Mouse (Mus musculus) heart, embryonic 11.5 days (tissue): ENCODE measurements around the gene Gramd2. TPM values are rescaled to one million over a fixed set of nuclear protein-coding genes. Genes with fewer than 3 reads are reported as not detected.

ENCODE experiments used
- ATAC-seq: fragments of 200-750 bp; cut with Nextera tagmentation; replicated peaks from 2 replicates; pipeline ENCODE4 v1.8.0; 2017; ENCODE audit warnings: moderate library complexity; ENCODE audit not compliant: insufficient number of reproducible peaks, low FRiP score, low TSS enrichment
- H3K27ac ChIP-seq: fragments of 300-500 bp; sonication (generic); 2 replicates; pipeline ENCODE4 v1.5.1; 2014; ENCODE audit warnings: mild to moderate bottlenecking, low read depth, low read length
- H3K27me3 ChIP-seq: fragments of 300-500 bp; sonication (generic); 2 replicates; pipeline ENCODE4 v1.6.1; 2014; ENCODE audit warnings: mild to moderate bottlenecking, low read length, mixed read lengths; ENCODE audit not compliant: control insufficient read depth, insufficient read depth
- H3K36me3 ChIP-seq: fragments of 300-500 bp; sonication (generic); 2 replicates; pipeline ENCODE4 v1.6.1; 2014; ENCODE audit warnings: mild to moderate bottlenecking, low read length, moderate library complexity, mixed read lengths; ENCODE audit not compliant: control insufficient read depth, insufficient read depth
- H3K4me1 ChIP-seq: fragments of 300-500 bp; sonication (generic); 2 replicates; pipeline ENCODE4 v1.6.1; 2014; ENCODE audit warnings: low read length; ENCODE audit not compliant: control insufficient read depth, insufficient read depth
- H3K4me2 ChIP-seq: fragments of 300-500 bp; sonication (generic); 2 replicates; pipeline ENCODE4 v1.6.1; 2014; ENCODE audit warnings: mild to moderate bottlenecking, moderate library complexity
- H3K4me3 ChIP-seq: fragments of 300-500 bp; sonication (generic); 2 replicates; pipeline ENCODE4 v1.5.1; 2014; ENCODE audit warnings: low read depth, low read length
- H3K9ac ChIP-seq: fragments of 300-500 bp; sonication (generic); 2 replicates; pipeline ENCODE4 v1.6.1; 2014; ENCODE audit warnings: mild to moderate bottlenecking, low read depth, low read length, moderate library complexity
- H3K9me3 ChIP-seq: fragments of 300-500 bp; sonication (generic); replicated peaks from 2 replicates; pipeline ENCODE4 v1.6.1; 2016; ENCODE audit warnings: low read length; ENCODE audit not compliant: control insufficient read depth
- WGBS: fragments of 180-500 bp; shearing (Covaris S2); extraction: QIAGEN DNeasy Blood & Tissue Kit; methylation state at CpG from one replicate; pipeline ENCODE4 v1.1.7; 2014; ENCODE audit not compliant: insufficient replicate concordance; 5-methylcytosine and 5-hydroxymethylcytosine counted together
- polyA plus RNA-seq: library from polyadenylated mRNA; unstranded; fragments of >200 nt; fragmentation: Nextera tagmentation; extraction: Ambion mirVana; gene quantifications from 2 replicates; pipeline ENCODE4 v1.2.1, GENCODE M21; 2014

Gene Gramd2
- polyA plus RNA-seq, 1 experiment from 2014 or later = 0.14 TPM

GRCm38 (mm10) chr9:59673427-59673826, 6.5 kb upstream of the Gramd2 start:
- Histone ChIP-seq H3K4me2 (no peak overlapping the region), H3K4me1 (no peaks in the 10 kb centered on the region; the same call in 1 of the 2 replicates), H3K36me3 (peaks cover 68% of the 10 kb centered on the region), H3K4me3 (no peak overlapping the region), H3K27me3 (no peaks in the 10 kb centered on the region), H3K27ac (no peak overlapping the region), H3K9ac (no peak overlapping the region), H3K9me3 (no peaks in the 10 kb centered on the region)
- whole genome bisulfite sequencing = 50% methylated on average over 2 of the region's 2 CpGs
- no peak for ATAC-seq

- H3K27ac ChIP-seq = no peak overlapping the region
- no peaks in the 10 kb centered on the region for H3K9me3 ChIP-seq
- H3K36me3 ChIP-seq = peaks cover 57% of the 10 kb centered on the region
- ATAC-seq = no peak
- H3K27me3 ChIP-seq = peaks cover 6% of the 10 kb centered on the region; the same call in 1 of the 2 replicates
- WGBS = 85% methylated on average over 14 of the region's 14 CpGs
- no peak overlapping the region for H3K4me2 ChIP-seq
- no peak overlapping the region for H3K4me3 ChIP-seq
- no peak overlapping the region for H3K9ac ChIP-seq
- H3K4me1 ChIP-seq = peaks cover 6% of the 10 kb centered on the region
These were observed 4.3 kb upstream of the Gramd2 start for GRCm38 (mm10) chr9:59675598-59675997.

DNA sequence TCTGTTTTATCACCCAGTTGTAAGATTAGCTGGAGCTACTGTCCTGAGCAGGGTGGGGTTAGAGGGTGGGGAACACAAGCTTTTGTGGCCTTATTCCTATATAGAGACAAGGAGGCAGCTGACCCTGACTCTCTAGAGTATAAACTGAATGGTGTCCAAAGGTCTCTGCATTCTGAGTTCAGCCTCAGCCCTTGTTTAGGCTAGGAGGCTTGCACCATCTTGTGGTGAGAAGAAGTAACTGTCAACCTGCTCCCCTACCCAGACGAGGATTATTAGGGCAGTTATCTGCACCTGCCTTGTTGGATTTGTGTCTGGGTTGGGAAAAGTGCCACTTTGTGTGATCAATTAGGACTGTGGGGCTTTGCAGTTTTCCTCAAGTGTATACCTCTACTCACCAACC, 1.6 kb upstream of the Gramd2 start:
- ATAC-seq = no peak
- Histone ChIP-seq H3K27ac (no peak overlapping the region), H3K4me3 (no peak overlapping the region), H3K4me1 (peaks cover 8% of the 10 kb centered on the region; the same call in 1 of the 2 replicates), H3K4me2 (no peak overlapping the region), H3K27me3 (peaks cover 18% of the 10 kb centered on the region), H3K36me3 (peaks cover 35% of the 10 kb centered on the region), H3K9me3 (no peaks in the 10 kb centered on the region), H3K9ac (no peak overlapping the region)
- 35% methylated on average over 1 of the region's 1 CpGs for WGBS

DNA sequence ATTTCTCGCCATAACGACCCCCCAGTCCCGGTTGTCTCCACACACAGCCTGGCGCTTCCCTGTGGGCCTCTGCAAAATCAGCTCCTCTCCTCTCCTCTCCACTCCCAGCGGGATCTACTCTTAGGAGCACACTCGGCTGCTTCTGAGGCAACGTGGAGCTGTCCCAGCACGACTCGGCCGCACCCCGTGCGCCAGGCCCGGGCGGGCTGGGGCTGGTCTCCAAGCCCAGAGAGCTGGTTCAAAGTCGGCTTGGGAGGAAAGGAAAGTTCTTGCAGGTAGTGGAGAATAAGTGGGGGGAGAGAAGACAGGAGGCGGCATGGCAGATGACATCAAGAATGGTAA, 561 bp downstream of the Gramd2 start:
- H3K9me3 ChIP-seq = no peaks in the 10 kb centered on the region
- peak overlapping the region; percentile 96 for H3K4me2 ChIP-seq
- H3K27me3 ChIP-seq = peaks cover 18% of the 10 kb centered on the region
- peaks cover 20% of the 10 kb centered on the region for H3K36me3 ChIP-seq
- H3K4me1 ChIP-seq = peaks cover 8% of the 10 kb centered on the region; the same call in 1 of the 2 replicates
- 8% methylated on average over 16 of the region's 16 CpGs for WGBS
- H3K27ac ChIP-seq = no peak overlapping the region
- ATAC-seq = 0 out of 2 replicates have a peak, but pooled peaks have one; percentile 3
- peak overlapping the region; percentile 52 for H3K9ac ChIP-seq
- H3K4me3 ChIP-seq = peak overlapping the region; percentile 45

- Histone ChIP-seq H3K9ac (no peak overlapping the region), H3K9me3 (no peaks in the 10 kb centered on the region), H3K4me2 (no peak overlapping the region), H3K4me1 (peaks cover 8% of the 10 kb centered on the region; the same call in 1 of the 2 replicates), H3K27me3 (peaks cover 18% of the 10 kb centered on the region), H3K27ac (no peak overlapping the region), H3K4me3 (no peak overlapping the region), H3K36me3 (no peaks in the 10 kb centered on the region)
- no peak for ATAC-seq
- 55% methylated on average over 2 of the region's 2 CpGs for WGBS
These were observed 4.1 kb downstream of the Gramd2 start for GRCm38 (mm10) chr9:59684020-59684419.

DNA sequence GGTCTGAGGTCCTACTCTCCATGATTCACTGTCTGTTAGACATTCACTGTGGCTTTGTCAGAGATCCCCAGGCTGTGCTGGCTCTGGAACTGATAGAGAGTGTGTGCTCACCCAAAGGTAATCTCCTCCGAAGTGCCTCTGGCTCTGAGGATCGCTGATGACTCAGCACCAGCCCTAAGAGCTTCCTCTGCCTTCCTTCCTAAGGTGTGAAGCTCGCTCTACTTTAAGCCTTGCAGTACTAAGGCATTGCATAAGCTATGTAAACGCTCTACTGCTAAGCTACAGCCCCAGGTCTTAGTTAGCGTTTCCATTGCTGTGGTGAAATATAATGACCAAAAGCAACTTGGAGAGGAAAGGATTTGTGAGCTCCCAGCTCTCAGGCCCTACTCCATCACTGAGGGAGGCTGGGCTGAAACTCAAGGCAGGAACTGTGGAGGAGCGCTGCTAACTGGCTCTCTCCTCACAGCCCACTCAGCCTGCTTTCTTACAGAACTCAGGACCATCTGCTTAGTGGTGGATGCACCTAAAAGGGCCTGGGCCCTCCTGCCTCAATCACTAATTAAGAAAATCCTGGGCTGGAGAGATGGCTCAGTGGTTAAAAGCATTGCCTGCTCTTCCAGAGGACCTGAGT, 7.6 kb downstream of the Gramd2 start:
- Histone ChIP-seq H3K9ac (no peak overlapping the region), H3K27ac (no peak overlapping the region), H3K36me3 (no peaks in the 10 kb centered on the region), H3K4me2 (no peak overlapping the region), H3K9me3 (no peaks in the 10 kb centered on the region), H3K27me3 (no peaks in the 10 kb centered on the region), H3K4me3 (no peak overlapping the region), H3K4me1 (peaks cover 8% of the 10 kb centered on the region)
- ATAC-seq = no peak
- WGBS = 18% methylated on average over 6 of the region's 6 CpGs

DNA sequence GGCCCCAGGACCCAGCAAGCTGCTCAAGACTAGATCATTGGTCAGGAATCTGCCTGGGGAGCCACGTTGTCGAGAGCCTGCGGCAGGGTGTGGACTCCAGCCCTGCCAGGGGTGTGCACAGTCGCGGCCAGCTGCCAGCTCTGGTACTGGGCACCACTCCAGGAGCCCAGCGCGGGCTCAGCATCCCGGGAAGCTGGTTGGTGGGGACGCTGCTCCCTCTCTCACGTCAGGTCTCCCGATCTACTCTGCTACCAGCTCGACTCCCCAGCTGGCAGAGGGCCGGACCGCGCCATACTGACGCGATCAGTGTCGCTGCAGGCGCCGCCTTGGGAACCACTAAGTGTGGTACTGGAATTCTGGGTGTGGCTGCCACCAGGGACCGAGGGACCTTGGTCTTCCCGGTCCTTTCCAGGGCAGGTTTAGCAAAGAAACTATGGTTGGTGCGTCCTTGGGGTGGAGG, 11.7 kb downstream of the Gramd2 start:
- H3K27me3 ChIP-seq = no peaks in the 10 kb centered on the region
- H3K4me1 ChIP-seq = peaks cover 16% of the 10 kb centered on the region
- H3K4me2 ChIP-seq = peak overlapping the region; percentile 79
- H3K36me3 ChIP-seq = no peaks in the 10 kb centered on the region
- WGBS = 2% methylated on average over 23 of the region's 23 CpGs
- peak overlapping the region; percentile 44 for H3K4me3 ChIP-seq
- H3K27ac ChIP-seq = no peak overlapping the region
- peak overlapping the region; percentile 64; the same call in 1 of the 2 replicates for H3K9ac ChIP-seq
- no peaks in the 10 kb centered on the region for H3K9me3 ChIP-seq
- ATAC-seq = no peak; the same call in 1 of the 2 replicates

DNA sequence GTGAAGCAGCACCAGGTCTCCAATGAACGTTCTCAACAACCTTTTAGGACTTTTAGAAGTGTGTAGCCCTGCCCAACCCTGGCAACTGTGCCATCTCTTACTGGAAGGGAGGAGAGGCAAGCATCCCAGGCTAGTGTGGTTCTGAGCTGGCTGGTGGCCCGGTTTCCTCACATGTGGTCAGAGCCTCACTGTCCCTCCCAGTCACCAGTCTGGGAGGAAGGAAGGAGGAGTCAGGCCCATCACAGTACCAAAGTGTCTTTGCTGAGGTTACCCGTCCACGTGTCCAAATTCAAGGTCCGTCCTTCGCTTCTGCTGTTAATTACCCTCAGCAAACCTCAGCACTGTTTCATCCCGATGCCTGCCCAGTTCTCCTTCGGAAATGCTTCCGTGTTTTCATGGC, 12.2 kb downstream of the Gramd2 start:
- H3K9me3 ChIP-seq = no peaks in the 10 kb centered on the region
- no peaks in the 10 kb centered on the region for H3K27me3 ChIP-seq
- WGBS = 47% methylated on average over 9 of the region's 9 CpGs
- ATAC-seq = no peak
- H3K27ac ChIP-seq = no peak overlapping the region
- H3K4me2 ChIP-seq = peak overlapping the region; percentile 79
- H3K4me3 ChIP-seq = peak overlapping the region; percentile 44
- peaks cover 16% of the 10 kb centered on the region for H3K4me1 ChIP-seq
- H3K36me3 ChIP-seq = no peaks in the 10 kb centered on the region
- peak overlapping the region; percentile 64; the same call in 1 of the 2 replicates for H3K9ac ChIP-seq
